Mouse (Mus musculus) adrenal gland, adult (tissue): ENCODE data around the gene Slc25a53.
A peak's percentile ranks its signal among the peaks of the same experiment; 100 is the strongest.

Source experiments
- DNase-seq, 2 experiments: peaks; one replicate each; pipeline ENCODE4 v3.0.0; 2022 to 2023; ENCODE audit warnings: low spot score in 1 of 2; ENCODE audit not compliant: inconsistent age in 2 of 2

Slc25a53 gene

GRCm38 (mm10) chrX:137038000-137038483, at the start of gene Slc25a53:
Gene Slc25a53 (minus strand): TSS chrX:137038302.
- DNase-seq: peak; percentile 85 to 90

- no peak for DNase-seq
These were observed 25.1 kb upstream of the Slc25a53 start for GRCm38 (mm10) chrX:137063202-137063601.

DNA sequence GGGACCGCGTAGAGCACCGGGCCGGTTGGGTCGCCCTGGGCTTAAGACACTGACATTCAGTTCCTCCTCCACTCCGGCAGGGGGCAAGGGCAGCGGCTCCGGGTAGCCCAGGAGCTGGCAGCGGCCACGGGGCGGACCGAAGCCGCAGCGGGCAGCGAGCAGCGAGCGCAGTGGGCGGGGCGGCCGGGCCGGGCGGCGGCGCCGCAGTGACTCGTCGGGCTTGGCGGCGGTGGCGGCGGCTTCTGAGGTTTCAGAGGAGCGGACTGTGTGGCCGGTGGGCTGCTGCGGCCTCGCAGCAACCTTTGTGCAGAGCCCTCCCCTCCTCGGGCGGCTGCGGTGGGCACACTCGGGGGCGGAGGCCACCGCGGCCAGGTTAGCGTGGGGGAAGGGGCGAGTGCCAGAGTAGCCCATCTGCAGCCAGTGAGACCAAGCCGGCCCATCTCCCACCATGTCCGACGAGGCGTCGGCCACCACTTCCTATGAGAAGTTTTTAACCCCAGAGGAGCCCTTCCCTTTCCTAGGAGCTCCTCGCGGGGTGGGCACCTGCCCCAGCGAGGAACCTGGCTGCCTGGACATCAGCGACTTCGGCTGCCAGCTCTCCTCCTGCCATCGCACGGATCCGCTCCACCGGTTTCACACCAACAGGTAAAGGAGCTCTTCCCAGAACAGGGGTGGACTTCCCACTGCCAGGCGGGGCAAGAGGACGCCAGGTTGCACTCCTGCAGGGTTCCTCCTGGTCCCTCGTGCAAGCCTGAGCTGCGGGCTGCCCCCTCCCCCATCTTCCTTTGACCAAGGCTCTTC, 11.5 kb upstream of the Slc25a53 start, which contains the start of gene Fam199x:
Gene Fam199x (plus strand): TSS at position 170 of the 801 bp plus-strand sequence.
- peak; percentile 84 to 89 for DNase-seq

GRCm38 (mm10) chrX:137049060-137049424, 10.9 kb upstream of the Slc25a53 start:
- no peak for DNase-seq

GRCm38 (mm10) chrX:137038502-137038901, 400 bp upstream of the Slc25a53 start:
- DNase-seq: no peak

DNA sequence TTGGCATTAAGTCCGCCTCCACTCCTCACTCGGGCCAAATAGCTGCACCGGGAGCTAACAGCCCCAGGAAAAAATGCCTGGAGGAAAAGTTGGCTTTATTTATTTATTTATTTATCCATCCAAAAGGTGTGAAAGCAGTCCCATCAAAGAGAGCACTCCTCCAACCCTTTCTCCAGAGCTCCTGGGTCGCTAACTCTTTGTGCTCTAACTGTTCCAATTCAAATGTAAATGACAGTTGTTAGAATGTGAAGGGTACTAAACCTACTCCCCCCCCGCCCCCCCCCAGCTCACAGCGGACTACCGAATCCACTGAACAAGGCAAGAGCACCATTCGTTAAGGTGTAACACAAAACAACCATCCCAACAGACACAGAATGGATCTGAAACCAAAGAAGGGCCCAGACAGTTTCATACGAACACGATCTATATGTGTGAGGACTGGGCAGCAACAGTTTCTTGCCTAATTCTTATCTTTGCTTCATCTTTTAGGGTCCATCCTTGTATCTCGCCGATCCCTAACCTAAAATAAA, 567 bp downstream of the Slc25a53 start:
- DNase-seq: no peak

- DNase-seq: no peak
These were observed 3.8 kb downstream of the Slc25a53 start for GRCm38 (mm10) chrX:137034322-137034721.

DNA sequence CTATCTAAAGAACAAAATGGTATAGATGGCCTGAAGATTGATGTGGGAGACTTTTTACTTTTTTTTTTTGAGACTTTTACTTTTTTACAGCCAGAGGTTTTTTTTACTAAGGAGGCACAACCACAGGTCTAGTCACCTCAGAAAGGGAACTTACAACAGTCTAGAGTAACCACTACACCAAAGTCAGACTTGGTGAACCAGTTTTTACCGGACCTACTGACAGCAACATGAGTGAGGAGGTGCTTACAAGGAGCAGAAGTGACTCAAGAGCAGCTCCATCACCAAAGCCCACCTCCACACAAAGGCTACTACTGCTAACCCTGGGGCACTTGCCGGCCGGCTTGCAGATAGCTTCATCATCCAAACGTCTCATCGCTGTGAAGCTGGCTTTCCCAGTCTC, 6.4 kb downstream of the Slc25a53 start:
- no peak for DNase-seq

- no peak for DNase-seq
These were observed 7.2 kb downstream of the Slc25a53 start for GRCm38 (mm10) chrX:137030916-137031315.

DNA sequence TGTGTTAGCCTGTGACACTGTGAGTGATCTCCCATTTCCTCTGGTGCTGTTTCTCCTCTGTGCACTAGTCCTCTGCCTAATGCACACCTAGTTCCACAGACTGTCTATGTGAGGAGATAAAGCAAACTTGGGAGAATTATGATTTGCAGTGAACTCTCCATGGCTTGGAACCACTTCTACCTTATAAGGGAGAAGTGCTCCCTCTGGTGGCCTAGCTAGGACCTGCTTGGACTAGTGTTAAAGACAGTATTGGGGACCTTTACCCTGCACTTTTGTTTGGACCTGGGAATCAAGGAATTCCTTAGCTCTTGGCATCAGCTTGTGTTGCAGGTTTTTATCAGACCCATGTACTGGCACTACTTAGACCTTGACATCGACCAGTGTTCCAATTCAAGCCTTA, 18.8 kb downstream of the Slc25a53 start:
- DNase-seq: peak; percentile 30 to 82

DNA sequence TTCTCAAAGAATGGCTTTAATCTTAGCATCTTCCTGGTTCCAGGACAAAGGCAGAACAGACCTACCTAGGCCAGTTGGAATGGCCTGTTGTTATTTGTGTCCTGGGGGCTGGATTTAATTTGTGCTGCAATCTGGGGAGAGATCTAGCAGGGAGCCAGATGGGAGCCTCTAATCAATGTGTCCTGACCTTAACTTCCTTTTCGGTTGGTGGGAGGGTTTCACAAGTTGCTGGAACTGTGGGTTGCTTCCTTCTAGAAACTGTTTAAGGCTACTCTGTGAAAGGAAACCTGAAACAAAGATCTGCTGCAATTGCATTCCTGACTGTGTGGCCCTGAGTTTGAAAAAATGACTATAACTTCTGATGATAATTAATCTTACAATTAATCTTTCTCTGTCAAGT, 20.4 kb downstream of the Slc25a53 start:
- DNase-seq: no peak

- DNase-seq: peak; percentile 29 to 68
These were observed 22.9 kb downstream of the Slc25a53 start for GRCm38 (mm10) chrX:137015099-137015709.

- DNase-seq: no peak
These were observed 41.8 kb downstream of the Slc25a53 start for GRCm38 (mm10) chrX:136996256-136996655.

GRCm38 (mm10) chrX:136993641-136994040, 44.5 kb downstream of the Slc25a53 start:
- DNase-seq: no peak

DNA sequence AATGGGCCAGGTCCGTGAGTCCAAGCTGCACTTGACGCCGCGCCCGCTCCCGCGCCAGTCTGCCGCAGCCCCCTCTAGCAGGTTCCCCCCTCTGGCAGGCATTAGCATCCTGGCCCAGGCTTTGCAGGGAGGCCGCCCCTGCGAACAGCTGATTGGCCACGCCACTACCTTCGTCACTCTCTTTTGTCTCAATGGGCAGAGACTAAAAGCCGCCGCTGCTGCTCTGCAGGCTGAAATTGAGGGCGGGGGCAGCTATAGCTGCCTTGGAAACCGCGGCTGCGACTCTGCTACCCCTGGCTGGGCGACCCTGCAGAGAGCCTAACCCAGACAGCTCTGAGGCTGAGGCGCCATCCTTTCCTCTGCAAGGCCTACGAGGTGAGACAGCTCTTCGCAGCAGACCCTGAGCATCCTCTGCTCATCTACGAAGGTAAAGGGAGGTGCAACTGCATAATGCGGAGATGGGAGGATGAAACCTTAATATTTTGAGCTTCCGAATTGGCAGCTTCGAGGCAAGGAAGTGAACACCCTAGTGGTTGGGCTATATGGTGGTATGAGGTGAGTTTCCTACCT, 45.0 kb downstream of the Slc25a53 start, which contains the start of gene Zcchc18:
Gene Zcchc18 (plus strand): TSS at position 178 of the 570 bp plus-strand sequence.
- peak; percentile 48 to 69 for DNase-seq

GRCm38 (mm10) chrX:136992191-136992965, 45.7 kb downstream of the Slc25a53 start:
- peak in 1 of 2 experiments; percentile 20 for DNase-seq

DNA sequence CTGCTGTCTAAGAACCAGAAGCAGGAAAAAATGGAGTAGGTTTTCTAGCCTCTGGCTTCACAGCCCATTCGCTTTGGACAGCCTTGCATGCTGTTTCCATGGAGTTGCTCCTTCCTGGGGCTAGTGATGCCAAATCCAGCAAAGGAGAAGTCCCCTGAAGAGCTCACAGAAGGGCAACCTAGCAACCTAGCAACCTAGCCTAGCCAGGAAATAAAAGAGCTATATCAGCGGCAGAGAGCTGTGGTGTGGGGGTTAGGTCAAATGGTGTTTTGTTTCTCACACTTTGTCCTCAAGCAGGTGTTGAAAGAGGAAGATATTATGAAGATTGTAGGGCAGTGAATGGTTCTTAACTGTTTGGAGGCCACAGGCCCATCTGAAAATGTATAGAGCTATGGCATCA, 46.8 kb downstream of the Slc25a53 start:
- no peak for DNase-seq

DNA sequence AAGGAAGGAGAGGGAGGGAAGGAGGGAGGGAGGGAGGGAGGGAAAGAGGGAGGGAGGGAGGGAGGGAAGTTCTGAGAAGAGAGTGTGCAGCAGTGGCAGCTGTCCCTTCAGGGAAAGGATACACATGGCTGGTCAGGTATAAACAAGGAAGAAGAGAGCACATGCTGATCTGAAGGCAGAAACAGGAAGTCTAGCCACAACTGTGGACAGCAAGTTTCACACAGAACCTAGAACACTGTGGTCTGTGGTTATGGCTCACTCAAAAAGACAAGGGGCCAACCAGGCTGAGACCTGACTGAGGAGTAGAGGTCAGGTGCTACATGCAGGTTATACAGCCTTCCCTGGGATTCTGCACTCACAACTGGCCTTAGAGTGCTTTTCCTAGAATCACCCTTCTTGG, 52.1 kb downstream of the Slc25a53 start:
- no peak for DNase-seq

- peak in 1 of 2 experiments; percentile 33 for DNase-seq
These were observed 59.5 kb downstream of the Slc25a53 start for GRCm38 (mm10) chrX:136978616-136979015.

DNA sequence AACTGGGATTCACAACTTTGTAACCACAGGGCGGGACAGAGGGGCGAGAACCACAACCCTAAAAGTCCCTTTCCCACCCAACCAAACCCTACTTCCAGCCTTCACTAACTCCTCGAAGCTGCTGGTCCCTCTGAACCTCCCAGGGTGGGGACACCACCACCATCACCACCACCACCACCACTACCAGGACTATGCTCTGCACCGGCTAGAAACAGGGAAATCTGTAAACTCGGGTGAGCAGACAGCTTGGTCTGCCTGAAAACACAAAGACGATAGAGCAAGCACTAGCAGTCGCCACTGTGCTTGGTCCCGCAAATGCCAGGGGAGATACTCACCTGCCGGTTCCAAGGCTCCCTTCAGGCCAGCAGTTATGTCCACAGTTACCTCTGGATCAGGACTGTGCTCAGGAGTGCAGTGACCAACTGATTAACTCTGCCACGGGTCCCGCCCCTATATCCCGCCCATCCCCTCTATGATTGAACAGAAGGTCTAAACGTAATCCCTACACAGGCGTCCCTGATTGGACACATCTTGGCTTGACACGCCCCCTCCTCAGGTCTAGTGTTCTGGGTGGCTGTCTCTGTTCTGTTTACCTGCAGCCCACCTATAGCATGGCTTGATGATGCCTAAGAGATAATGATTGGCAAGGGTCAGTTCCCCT, 61.5 kb downstream of the Slc25a53 start, which contains the start of the genes Tmsb15l and Tmsb15b1:
Gene Tmsb15l (minus strand): TSS at position 446 of the 661 bp plus-strand sequence.
Gene Tmsb15b1 (minus strand): TSS at position 451 of the 661 bp plus-strand sequence.
- DNase-seq: peak; percentile 61 to 65
